Mouse (Mus musculus) right cerebral cortex, postnatal 25 days (tissue): ENCODE results near the gene Pkd1.
A peak's percentile ranks its signal among the peaks of the same experiment; 100 is the strongest.

Source experiments
- DNase-seq: peaks from one replicate; pipeline ENCODE4 v3.0.0; 2022

The Pkd1 gene

GRCm38 (mm10) chr17:24608874-24609273 lies 59.2 kb downstream of the Pkd1 start:
- no peak for DNase-seq

- no peak for DNase-seq
Measured at GRCm38 (mm10) chr17:24610711-24611110, 61.1 kb downstream of the Pkd1 start.

GRCm38 (mm10) chr17:24617561-24618194 lies 68.0 kb downstream of the Pkd1 start:
- DNase-seq = no peak

GRCm38 (mm10) chr17:24625472-24625871 lies 75.8 kb downstream of the Pkd1 start:
- DNase-seq = no peak

- DNase-seq = peak; percentile 41
Measured at GRCm38 (mm10) chr17:24628646-24629045, 79.0 kb downstream of the Pkd1 start.

GRCm38 (mm10) chr17:24630072-24630471 lies 80.4 kb downstream of the Pkd1 start:
- DNase-seq = peak; percentile 47

- DNase-seq = peak; percentile 87
Measured at GRCm38 (mm10) chr17:24632167-24632812, 82.7 kb downstream of the Pkd1 start, which contains the start of the genes Tsc2 and Nthl1. TSS of gene Tsc2 (minus strand) at chr17:24632630. TSS of gene Nthl1 (plus strand) at chr17:24632680.

- no peak for DNase-seq
Measured at GRCm38 (mm10) chr17:24632813-24633449, 83.3 kb downstream of the Pkd1 start.

GRCm38 (mm10) chr17:24633831-24634230 lies 84.2 kb downstream of the Pkd1 start:
- no peak for DNase-seq

GRCm38 (mm10) chr17:24635024-24635423 lies 85.4 kb downstream of the Pkd1 start:
- no peak for DNase-seq

- DNase-seq = no peak
Measured at GRCm38 (mm10) chr17:24635694-24636093, 86.1 kb downstream of the Pkd1 start.

GRCm38 (mm10) chr17:24636781-24637481 lies 87.3 kb downstream of the Pkd1 start:
- no peak for DNase-seq

GRCm38 (mm10) chr17:24638214-24638613 lies 88.6 kb downstream of the Pkd1 start:
- DNase-seq = no peak

GRCm38 (mm10) chr17:24638840-24639239 lies 89.2 kb downstream of the Pkd1 start:
- DNase-seq = no peak

- DNase-seq = no peak
Measured at GRCm38 (mm10) chr17:24639571-24639988, 89.9 kb downstream of the Pkd1 start.

GRCm38 (mm10) chr17:24640119-24640518 lies 90.5 kb downstream of the Pkd1 start:
- DNase-seq = no peak

- DNase-seq = no peak
Measured at GRCm38 (mm10) chr17:24640581-24640980, 90.9 kb downstream of the Pkd1 start.

GRCm38 (mm10) chr17:24641944-24642343 lies 92.3 kb downstream of the Pkd1 start:
- DNase-seq = no peak

- no peak for DNase-seq
Measured at GRCm38 (mm10) chr17:24642791-24643343, 93.2 kb downstream of the Pkd1 start.

- no peak for DNase-seq
Measured at GRCm38 (mm10) chr17:24644030-24644715, 94.5 kb downstream of the Pkd1 start.

GRCm38 (mm10) chr17:24644875-24645721 lies 95.5 kb downstream of the Pkd1 start:
- DNase-seq = no peak
